Mouse (Mus musculus): ENCODE data around the gene Pik3r6.

Gene Pik3r6

GRCm38 (mm10) chr11:68583225-68583624 lies 80.4 kb downstream of the Pik3r6 start:
- no peak for DNase-seq (ENCODE audit: low spot score in 2 of 2)

DNA sequence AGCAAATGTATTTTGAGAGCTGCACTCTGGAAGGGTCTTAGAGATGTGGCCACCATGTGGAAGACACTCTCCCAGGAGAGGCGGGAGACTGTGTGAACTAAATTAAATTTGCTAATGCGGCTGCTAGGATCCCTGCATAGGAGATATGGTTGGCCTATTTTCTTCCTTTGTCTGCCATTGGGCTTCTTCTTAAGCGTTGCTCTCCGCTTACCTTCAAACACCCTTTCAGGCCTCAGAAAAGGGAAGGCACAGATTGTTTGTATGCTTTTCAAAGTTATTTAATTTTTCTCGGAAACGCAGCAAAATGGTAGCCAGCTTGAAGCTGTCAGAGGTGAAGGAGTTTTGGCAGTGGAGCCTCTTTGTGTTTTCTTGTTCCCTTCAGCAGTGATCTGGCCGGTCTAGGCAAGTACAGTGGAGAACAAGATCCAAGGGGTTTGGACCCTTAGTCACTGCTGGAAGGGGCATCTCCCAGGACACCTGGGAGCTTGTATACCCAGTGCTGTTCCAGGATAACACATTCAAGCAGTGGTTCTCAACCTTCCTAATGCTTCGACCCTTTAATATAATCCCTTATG lies 81.2 kb downstream of the Pik3r6 start:
- DNase-seq (ENCODE audit: low spot score in 2 of 2), result no peak

- DNase-seq (ENCODE audit: low spot score in 2 of 2), result no peak
These were observed 83.1 kb downstream of the Pik3r6 start for GRCm38 (mm10) chr11:68585890-68586289.

DNA sequence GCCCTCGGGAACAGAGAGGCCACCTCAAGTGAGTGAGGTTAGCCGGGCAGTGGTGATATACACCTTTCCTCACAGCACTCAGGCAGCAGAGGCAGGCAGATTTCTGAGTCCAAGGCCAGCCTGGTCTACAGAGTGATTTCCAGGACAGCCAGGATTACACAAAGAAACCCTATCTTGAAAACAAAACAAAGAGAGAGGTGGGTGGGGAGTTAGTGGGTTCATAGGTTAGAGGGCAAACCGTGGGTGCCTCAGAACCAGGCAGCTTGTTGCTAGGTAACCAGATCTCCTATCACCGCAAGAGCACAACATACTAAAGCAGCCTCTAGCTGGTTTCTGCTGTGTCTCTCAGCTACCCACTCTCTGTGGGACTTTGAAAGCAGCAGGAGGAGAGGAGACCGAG lies 83.9 kb downstream of the Pik3r6 start, which contains the start of gene Ccdc42:
TSS of gene Ccdc42 (plus strand) at position 301 of the 400 bp plus-strand sequence.
- DNase-seq (ENCODE audit: low spot score in 2 of 2), result no peak

GRCm38 (mm10) chr11:68589055-68589809 lies 86.4 kb downstream of the Pik3r6 start:
- peak; percentile 75 to 80 for DNase-seq (ENCODE audit: low spot score in 2 of 2)

DNA sequence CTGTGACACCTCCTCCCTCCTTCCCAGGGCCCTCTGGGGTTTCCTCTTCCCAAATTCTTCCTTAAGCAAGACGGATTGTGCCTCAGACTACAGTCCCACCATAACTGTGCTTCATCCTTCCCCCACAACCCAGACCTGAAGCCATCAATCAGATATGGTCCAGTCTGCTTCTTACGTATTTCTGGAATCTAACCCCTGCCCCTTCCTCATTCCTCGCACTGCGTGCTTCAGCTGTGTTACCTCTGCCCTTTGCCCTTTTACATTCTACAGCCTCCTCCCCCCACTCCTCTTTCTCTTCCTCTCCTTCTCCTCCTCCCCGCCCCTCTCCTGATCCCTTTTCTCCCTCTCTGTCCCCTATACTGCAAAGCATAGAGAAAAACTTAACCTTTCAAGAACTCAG lies 88.9 kb downstream of the Pik3r6 start:
- DNase-seq (ENCODE audit: low spot score in 2 of 2), result no peak

DNA sequence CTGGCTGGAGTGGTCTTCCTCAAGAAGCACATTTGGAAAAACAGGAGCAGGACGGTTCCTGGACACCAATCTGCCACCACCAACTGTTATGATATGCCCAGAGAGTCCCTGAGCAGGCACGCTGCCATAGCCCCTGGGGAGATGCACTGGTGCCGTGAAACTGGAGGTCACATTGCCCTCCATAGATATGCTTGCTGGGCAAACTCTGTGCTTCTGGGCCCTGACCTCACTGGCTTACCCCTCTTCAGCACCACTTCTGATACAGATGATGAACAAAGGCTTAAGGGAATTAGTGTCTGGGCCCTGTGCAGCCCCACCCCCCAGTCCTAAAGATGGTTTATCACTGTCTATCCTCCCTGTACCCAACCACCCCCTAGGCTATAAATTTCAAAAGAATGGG lies 90.4 kb downstream of the Pik3r6 start:
- DNase-seq (ENCODE audit: low spot score in 2 of 2), result no peak

DNA sequence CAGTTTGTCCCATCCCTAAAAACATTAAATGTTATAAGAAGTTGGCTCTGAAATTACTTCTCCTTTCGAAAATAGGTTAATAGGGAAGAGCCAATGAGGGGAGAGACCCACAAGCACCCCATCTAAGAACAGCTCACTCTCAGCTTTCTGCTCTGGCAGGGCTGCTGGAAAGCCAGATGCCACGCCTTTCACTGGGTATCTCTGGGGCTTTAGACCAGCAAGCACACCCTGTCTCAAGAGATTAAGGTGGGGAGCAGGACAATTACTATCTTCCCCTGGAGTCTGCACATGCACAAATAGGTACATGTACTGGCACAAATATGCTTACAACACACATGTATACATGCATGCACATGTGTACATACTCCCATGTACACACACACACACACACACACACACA lies 95.1 kb downstream of the Pik3r6 start:
- DNase-seq (ENCODE audit: low spot score in 2 of 2), result no peak

GRCm38 (mm10) chr11:68600551-68601021 lies 97.8 kb downstream of the Pik3r6 start:
- no peak for DNase-seq (ENCODE audit: low spot score in 2 of 2)

DNA sequence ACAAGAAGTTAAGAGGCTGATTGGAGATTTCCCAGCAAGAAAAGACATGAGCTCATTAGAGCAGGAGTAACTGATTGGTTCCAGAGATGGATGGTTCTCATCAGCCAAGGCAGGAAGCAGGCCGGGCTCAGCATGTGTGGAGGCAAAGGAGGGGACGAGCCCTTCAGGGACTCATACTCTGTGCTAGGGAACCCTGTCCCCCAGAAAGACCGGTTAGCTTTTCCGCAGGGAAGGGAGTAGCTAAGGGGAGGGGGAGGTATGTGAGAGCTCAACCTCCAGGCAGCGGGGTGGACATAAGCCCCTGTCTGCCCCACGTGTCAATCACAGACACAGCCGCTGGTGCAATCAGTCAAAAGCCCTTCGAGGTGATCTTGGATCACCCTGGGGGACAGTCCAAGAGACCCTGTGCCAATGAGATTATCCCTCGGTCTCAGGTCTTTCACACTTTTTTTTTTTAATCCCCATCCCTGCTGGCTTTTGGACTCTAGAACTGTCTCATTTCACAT lies 98.7 kb downstream of the Pik3r6 start:
- no peak for DNase-seq (ENCODE audit: low spot score in 2 of 2)

All from frontal cortex, postnatal 25 days (tissue).